Mouse (Mus musculus): Measurements from ENCODE around the gene Arhgef2. TPM values are rescaled to one million over a fixed set of nuclear protein-coding genes. Genes with fewer than 3 reads are reported as not detected.
"Not testable (repeated sequence)": the region's sequence is repeated elsewhere in the genome, so short reads cannot be mapped to it uniquely, and the experiment has no call there.

The Arhgef2 gene
- total RNA-seq (2021): 100 to 1,000 TPM; 239 to 266 TPM
- long read RNA-seq, experiment 1, full-length matches to known transcripts: 27 of 163 reads
- long read RNA-seq, experiment 1, partial matches to known transcripts: 14 of 163 reads
- long read RNA-seq, experiment 1, other reads (novel, unspliced or antisense): 122 of 163 reads
- long read RNA-seq, experiment 2, full-length matches to known transcripts: 22 of 152 reads
- long read RNA-seq, experiment 2, partial matches to known transcripts: 23 of 152 reads
- long read RNA-seq, experiment 2, other reads (novel, unspliced or antisense): 107 of 152 reads

- DNase-seq (ENCODE audit: extremely low spot score in 1 of 2, low spot score in 2 of 2); H3K27ac ChIP-seq; intact Hi-C loops (cut with DNase I): not testable (repeated sequence)
Observed at GRCm38 (mm10) chr3:88605666-88606065, at the start of gene Arhgef2. Gene Arhgef2 (plus strand): TSS chr3:88605966.

DNA sequence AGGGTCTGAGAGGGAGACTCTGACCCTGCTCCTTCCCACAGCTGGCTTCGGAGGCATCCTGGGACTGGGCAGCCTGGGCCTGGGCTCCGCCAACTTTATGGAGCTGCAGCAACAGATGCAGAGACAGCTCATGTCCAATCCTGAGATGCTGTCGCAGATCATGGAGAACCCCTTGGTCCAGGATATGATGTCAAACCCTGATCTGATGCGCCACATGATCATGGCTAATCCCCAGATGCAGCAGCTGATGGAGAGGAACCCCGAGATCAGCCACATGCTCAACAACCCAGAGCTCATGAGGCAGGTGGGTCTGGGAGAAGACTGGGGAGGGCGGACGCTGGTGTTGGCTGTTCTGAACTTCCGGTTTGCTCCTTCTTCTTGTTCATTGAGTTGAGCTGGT, 49.1 kb upstream of the Arhgef2 start:
- Histone ChIP-seq H3K27ac (no peak overlapping the region), H3K4me3 (no peak overlapping the region)
- intact Hi-C loops (cut with DNase I): no loop called here
- no peak for TF ChIP-seq CTCF (IDR thresholded peaks at IDR 0.05)
- no peak for DNase-seq (ENCODE audit: extremely low spot score in 1 of 2, low spot score in 2 of 2)

More at GRCm38 (mm10) chr3:88605666-88606065, at the start of gene Arhgef2:
- not testable (repeated sequence) for H3K4me3 ChIP-seq

GRCm38 (mm10) chr3:88559596-88559995, 46.2 kb upstream of the Arhgef2 start:
- TF ChIP-seq CTCF (IDR thresholded peaks at IDR 0.05): no peak
- no peak overlapping the region for H3K4me3 ChIP-seq
- intact Hi-C loops (cut with DNase I): no loop called here
- DNase-seq (ENCODE audit: extremely low spot score in 1 of 2, low spot score in 2 of 2): no peak
- no peak overlapping the region for H3K27ac ChIP-seq

DNA sequence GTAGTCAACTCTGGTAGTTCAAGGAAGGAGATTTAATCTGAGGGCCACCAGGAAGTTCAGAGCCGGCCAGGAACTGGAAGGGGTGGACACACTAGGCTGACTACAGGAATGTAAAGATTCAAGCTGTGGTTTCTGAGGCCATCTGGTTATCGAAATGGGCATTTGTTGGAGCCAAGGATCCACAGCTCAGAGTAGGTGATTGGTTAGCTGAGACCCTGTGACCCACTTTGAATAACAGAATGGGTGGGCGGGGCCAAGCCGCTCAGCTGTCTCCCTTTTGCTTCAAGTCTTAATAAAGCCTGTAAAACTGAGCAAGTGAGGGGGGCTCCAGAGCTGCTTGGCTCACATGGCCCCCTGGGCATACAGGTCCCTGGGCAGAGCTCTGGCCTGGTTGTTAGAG, 43.8 kb upstream of the Arhgef2 start:
- no peak for DNase-seq (ENCODE audit: extremely low spot score in 1 of 2, low spot score in 2 of 2)
- H3K4me3 ChIP-seq: no peak overlapping the region
- intact Hi-C loops (cut with DNase I): no loop called here
- no peak for TF ChIP-seq CTCF (IDR thresholded peaks at IDR 0.05)
- H3K27ac ChIP-seq: no peak overlapping the region

DNA sequence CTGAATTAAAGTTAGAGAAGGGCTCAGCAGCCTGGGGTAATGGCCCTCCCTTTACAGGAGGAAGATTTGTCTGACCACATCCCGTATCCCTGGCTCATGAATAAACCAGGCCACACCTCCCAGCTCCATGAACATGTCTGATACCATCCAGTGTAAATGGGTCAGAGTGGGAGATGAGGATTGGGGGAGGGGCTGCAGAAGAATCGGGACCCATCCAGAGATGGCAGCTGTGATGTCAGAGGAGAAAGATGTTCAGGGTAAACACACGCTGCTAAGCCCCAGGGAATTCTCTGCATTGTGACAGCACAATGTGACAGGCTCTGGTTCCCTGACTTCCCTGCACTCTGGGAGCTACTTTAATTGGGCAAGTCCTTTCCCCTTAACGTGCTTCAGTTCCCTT, 42.3 kb upstream of the Arhgef2 start:
- intact Hi-C loops (cut with DNase I): no loop called here
- no peak overlapping the region for H3K4me3 ChIP-seq
- DNase-seq (ENCODE audit: extremely low spot score in 1 of 2, low spot score in 2 of 2): no peak
- H3K27ac ChIP-seq: no peak overlapping the region
- TF ChIP-seq CTCF (IDR thresholded peaks at IDR 0.05): no peak

- TF ChIP-seq CTCF (IDR thresholded peaks at IDR 0.05): no peak
- DNase-seq (ENCODE audit: extremely low spot score in 1 of 2, low spot score in 2 of 2): no peak
- Histone ChIP-seq H3K4me3 (no peak overlapping the region), H3K27ac (no peak overlapping the region)
- intact Hi-C loops (cut with DNase I): no loop called here
Observed at GRCm38 (mm10) chr3:88563966-88564365, 41.8 kb upstream of the Arhgef2 start.

DNA sequence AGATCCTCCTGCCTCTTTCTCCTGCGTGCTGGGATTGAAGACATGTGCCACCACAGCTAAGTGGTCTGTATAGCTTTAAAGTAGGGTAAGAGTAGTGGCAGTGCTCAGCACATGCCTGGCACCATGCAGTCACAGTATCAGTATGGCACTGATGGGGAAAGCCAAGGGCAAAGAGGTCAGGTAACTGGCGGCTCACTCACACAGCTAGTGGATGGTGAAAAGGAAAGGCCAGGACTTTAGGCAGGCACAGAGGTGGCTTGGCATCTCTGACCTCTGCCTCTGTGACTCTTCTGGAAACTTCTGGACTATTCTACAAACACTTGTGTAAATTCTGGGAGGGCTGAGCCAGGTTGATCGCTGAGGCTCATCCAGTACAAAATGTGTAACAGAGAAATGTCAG, 39.6 kb upstream of the Arhgef2 start:
- no peak for TF ChIP-seq CTCF (IDR thresholded peaks at IDR 0.05)
- intact Hi-C loops (cut with DNase I): no loop called here
- no peak overlapping the region for H3K4me3 ChIP-seq
- no peak overlapping the region for H3K27ac ChIP-seq
- no peak for DNase-seq (ENCODE audit: extremely low spot score in 1 of 2, low spot score in 2 of 2)

DNA sequence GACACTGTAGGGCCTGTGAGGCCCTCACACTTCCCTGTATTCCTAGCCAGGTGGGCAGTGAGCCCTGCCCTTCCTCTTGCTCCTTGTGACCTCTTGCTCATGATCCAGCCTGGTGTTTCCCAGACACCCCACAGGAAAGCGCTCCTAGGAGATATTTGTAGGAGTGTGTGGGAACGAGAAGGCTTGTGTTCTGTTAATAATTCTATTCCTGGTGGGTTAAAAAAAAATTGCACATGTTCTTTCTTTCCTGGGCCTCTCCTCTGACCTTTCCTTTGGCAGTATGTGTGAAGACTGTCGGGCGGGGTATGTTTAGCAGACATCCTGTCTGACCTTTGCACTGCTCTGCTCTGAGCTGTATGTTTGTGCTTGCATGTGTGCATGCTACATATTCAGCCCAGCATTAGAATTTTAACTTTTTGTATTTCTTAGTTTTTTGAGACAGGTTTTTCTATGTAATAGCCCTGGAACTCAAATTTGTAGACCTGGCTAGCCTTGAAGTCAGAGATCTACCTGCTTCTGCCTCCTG, 39.2 kb upstream of the Arhgef2 start:
- Histone ChIP-seq H3K4me3 (no peak overlapping the region), H3K27ac (no peak overlapping the region)
- no peak for TF ChIP-seq CTCF (IDR thresholded peaks at IDR 0.05)
- intact Hi-C loops (cut with DNase I): no loop called here
- DNase-seq (ENCODE audit: extremely low spot score in 1 of 2, low spot score in 2 of 2): no peak

DNA sequence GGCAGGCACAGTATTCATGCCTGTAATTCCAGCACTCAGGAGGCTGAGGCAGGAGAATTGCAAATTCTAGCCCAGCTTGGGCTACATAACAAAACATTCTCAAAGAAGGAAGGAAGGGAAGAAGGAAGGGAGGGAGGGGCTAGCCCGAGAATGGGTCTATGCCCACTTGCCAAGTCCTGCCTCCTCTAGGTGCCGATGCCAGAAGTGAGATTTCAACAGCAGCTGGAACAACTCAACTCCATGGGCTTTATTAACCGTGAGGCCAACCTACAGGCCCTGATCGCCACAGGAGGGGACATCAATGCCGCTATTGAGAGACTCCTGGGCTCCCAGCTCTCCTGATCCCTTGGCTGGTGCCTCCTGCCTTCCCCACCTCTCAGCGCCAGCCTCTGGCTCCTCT, 37.9 kb upstream of the Arhgef2 start:
- intact Hi-C loops (cut with DNase I): no loop called here
- Histone ChIP-seq H3K27ac (no peak overlapping the region), H3K4me3 (no peak overlapping the region)
- no peak for DNase-seq (ENCODE audit: extremely low spot score in 1 of 2, low spot score in 2 of 2)
- TF ChIP-seq CTCF (IDR thresholded peaks at IDR 0.05): no peak

DNA sequence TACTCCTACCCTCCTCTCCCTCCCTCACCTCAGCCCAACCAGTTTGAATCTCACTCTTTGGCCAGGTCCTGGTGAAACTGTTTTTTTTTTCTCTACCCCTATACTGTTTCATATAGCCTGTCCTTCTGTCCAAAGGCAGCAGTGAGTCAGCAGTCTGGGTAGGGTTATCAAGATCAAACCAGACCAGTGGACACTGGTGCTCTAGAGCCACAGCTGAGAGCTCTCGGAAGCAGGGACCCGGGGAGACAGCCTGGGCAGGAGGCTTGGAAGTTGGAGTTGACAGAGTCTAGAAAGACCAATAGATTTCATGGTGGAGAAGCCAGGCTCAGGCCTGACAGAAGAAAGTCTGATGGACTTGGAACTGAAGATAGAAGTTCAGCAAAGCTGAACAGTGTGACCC, 37.2 kb upstream of the Arhgef2 start:
- Histone ChIP-seq H3K27ac (no peak overlapping the region), H3K4me3 (no peak overlapping the region)
- TF ChIP-seq CTCF (IDR thresholded peaks at IDR 0.05): no peak
- DNase-seq (ENCODE audit: extremely low spot score in 1 of 2, low spot score in 2 of 2): no peak
- intact Hi-C loops (cut with DNase I): no loop called here

DNA sequence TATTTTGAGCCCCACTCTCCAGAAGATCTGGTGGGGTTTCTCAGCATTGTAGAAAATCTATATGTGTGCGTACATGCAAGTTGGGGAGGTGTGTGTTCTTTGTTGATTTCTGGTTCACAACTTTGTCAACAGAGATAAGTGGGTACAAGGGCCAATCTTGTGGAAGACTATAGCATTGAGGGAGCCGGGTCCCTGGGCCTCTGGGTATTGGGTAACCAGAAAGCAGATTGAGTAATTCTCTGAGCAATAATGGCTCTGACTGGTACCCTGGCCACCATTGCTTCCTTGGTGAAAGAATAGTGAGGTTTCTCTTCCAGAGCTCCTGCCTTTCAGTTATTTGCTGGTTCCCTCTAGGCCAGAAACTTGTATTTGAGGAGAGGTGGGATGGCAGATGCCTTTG, 36.7 kb upstream of the Arhgef2 start:
- intact Hi-C loops (cut with DNase I): no loop called here
- DNase-seq (ENCODE audit: extremely low spot score in 1 of 2, low spot score in 2 of 2): no peak
- Histone ChIP-seq H3K4me3 (no peak overlapping the region), H3K27ac (no peak overlapping the region)
- no peak for TF ChIP-seq CTCF (IDR thresholded peaks at IDR 0.05)

- DNase-seq (ENCODE audit: extremely low spot score in 1 of 2, low spot score in 2 of 2): no peak
- intact Hi-C loops (cut with DNase I): no loop called here
- no peak overlapping the region for H3K27ac ChIP-seq
- no peak for TF ChIP-seq CTCF (IDR thresholded peaks at IDR 0.05)
- H3K4me3 ChIP-seq: no peak overlapping the region
Observed at GRCm38 (mm10) chr3:88569694-88570093, 36.1 kb upstream of the Arhgef2 start.

DNA sequence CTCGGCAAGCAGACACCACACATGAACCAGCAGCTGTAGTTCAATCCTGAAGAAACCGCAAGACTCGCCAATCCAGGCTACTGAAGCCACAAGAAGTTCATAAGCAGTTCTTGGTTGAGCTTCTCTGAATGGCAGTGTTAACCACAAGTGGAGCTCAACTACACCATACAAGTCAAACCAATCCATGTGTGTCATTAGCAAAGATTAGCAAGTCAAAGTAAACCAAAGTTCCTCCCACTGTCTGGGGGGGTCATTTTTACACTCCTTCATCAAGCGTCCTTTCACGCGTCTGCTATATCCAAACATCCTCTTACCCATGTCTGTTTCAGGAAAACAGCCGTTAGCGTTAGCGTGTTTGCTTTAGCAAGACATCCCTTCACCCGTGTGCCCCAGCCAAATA, 35.4 kb upstream of the Arhgef2 start:
- Histone ChIP-seq H3K4me3 (no peak overlapping the region), H3K27ac (no peak overlapping the region)
- no peak for DNase-seq (ENCODE audit: extremely low spot score in 1 of 2, low spot score in 2 of 2)
- intact Hi-C loops (cut with DNase I): no loop called here
- no peak for TF ChIP-seq CTCF (IDR thresholded peaks at IDR 0.05)

Data from left cerebral cortex, adult 2 months (tissue).